Mouse (Mus musculus): ENCODE measurements around the gene Fam205a1. TPM values are rescaled to one million over a fixed set of nuclear protein-coding genes. Genes with fewer than 3 reads are reported as not detected.
"Not testable (repeated sequence)": the region's sequence is repeated elsewhere in the genome, so short reads cannot be mapped to it uniquely, and the experiment has no call there.

Fam205a1 gene
- under 1 TPM; 0.12 to 0.20 TPM for total RNA-seq (2021)

GRCm38 (mm10) chr4:42853788-42854187 lies at the start of gene Fam205a1:
Gene Fam205a1 (minus strand): TSS chr4:42853888.
- not testable (repeated sequence) for DNase-seq (ENCODE audit: extremely low spot score in 1 of 2, low spot score in 1 of 2)

- DNase-seq (ENCODE audit: extremely low spot score in 1 of 2, low spot score in 1 of 2): no peak
Measured at GRCm38 (mm10) chr4:42902730-42903129, 49.0 kb upstream of the Fam205a1 start.

- DNase-seq (ENCODE audit: extremely low spot score in 1 of 2, low spot score in 1 of 2): peak in 1 of 2 experiments; percentile 34
Measured at GRCm38 (mm10) chr4:42902174-42902573, 48.5 kb upstream of the Fam205a1 start.

GRCm38 (mm10) chr4:42900878-42901277 lies 47.2 kb upstream of the Fam205a1 start:
- DNase-seq (ENCODE audit: extremely low spot score in 1 of 2, low spot score in 1 of 2): no peak

- no peak for DNase-seq (ENCODE audit: extremely low spot score in 1 of 2, low spot score in 1 of 2)
Measured at GRCm38 (mm10) chr4:42898914-42899313, 45.2 kb upstream of the Fam205a1 start.

- DNase-seq (ENCODE audit: extremely low spot score in 1 of 2, low spot score in 1 of 2): no peak
Measured at GRCm38 (mm10) chr4:42895118-42895517, 41.4 kb upstream of the Fam205a1 start.

GRCm38 (mm10) chr4:42891176-42891575 lies 37.5 kb upstream of the Fam205a1 start:
- no peak for DNase-seq (ENCODE audit: extremely low spot score in 1 of 2, low spot score in 1 of 2)

GRCm38 (mm10) chr4:42888806-42889205 lies 35.1 kb upstream of the Fam205a1 start:
- no peak for DNase-seq (ENCODE audit: extremely low spot score in 1 of 2, low spot score in 1 of 2)

- DNase-seq (ENCODE audit: extremely low spot score in 1 of 2, low spot score in 1 of 2): no peak
Measured at GRCm38 (mm10) chr4:42886926-42887325, 33.2 kb upstream of the Fam205a1 start.

- no peak for DNase-seq (ENCODE audit: extremely low spot score in 1 of 2, low spot score in 1 of 2)
Measured at GRCm38 (mm10) chr4:42880677-42880948, 26.9 kb upstream of the Fam205a1 start.

GRCm38 (mm10) chr4:42879829-42880676 lies 26.4 kb upstream of the Fam205a1 start:
- DNase-seq (ENCODE audit: extremely low spot score in 1 of 2, low spot score in 1 of 2): no peak

GRCm38 (mm10) chr4:42877657-42878056 lies 24.0 kb upstream of the Fam205a1 start:
- no peak for DNase-seq (ENCODE audit: extremely low spot score in 1 of 2, low spot score in 1 of 2)

GRCm38 (mm10) chr4:42876586-42877291 lies 23.1 kb upstream of the Fam205a1 start:
- peak in 1 of 2 experiments; percentile 45 for DNase-seq (ENCODE audit: extremely low spot score in 1 of 2, low spot score in 1 of 2)

GRCm38 (mm10) chr4:42874134-42874533 lies 20.4 kb upstream of the Fam205a1 start, which contains the start of gene Fam205c:
Gene Fam205c (minus strand): TSS chr4:42874234.
- no peak for DNase-seq (ENCODE audit: extremely low spot score in 1 of 2, low spot score in 1 of 2)

- no peak for DNase-seq (ENCODE audit: extremely low spot score in 1 of 2, low spot score in 1 of 2)
Measured at GRCm38 (mm10) chr4:42872746-42873435, 19.2 kb upstream of the Fam205a1 start.

GRCm38 (mm10) chr4:42872151-42872550 lies 18.5 kb upstream of the Fam205a1 start:
- DNase-seq (ENCODE audit: extremely low spot score in 1 of 2, low spot score in 1 of 2): no peak

- no peak for DNase-seq (ENCODE audit: extremely low spot score in 1 of 2, low spot score in 1 of 2)
Measured at GRCm38 (mm10) chr4:42870748-42871147, 17.1 kb upstream of the Fam205a1 start.

GRCm38 (mm10) chr4:42868193-42868592 lies 14.5 kb upstream of the Fam205a1 start:
- DNase-seq (ENCODE audit: extremely low spot score in 1 of 2, low spot score in 1 of 2): no peak

- no peak for DNase-seq (ENCODE audit: extremely low spot score in 1 of 2, low spot score in 1 of 2)
Measured at GRCm38 (mm10) chr4:42867390-42867789, 13.7 kb upstream of the Fam205a1 start.

GRCm38 (mm10) chr4:42863487-42863886 lies 9.8 kb upstream of the Fam205a1 start:
- DNase-seq (ENCODE audit: extremely low spot score in 1 of 2, low spot score in 1 of 2): not testable (repeated sequence)

GRCm38 (mm10) chr4:42860483-42860882 lies 6.8 kb upstream of the Fam205a1 start:
- DNase-seq (ENCODE audit: extremely low spot score in 1 of 2, low spot score in 1 of 2): not testable (repeated sequence)

Data from layer of hippocampus, postnatal 25 days (tissue).